In genomic region chr9:114956945-114957344, GRCm38 (mm10) we compare ENCODE assay signal across 8 mouse cellular contexts. TPM values are rescaled to one million over a fixed set of nuclear protein-coding genes. Genes with fewer than 3 reads are reported as not detected.
A peak's percentile ranks its signal among the peaks of the same experiment; 100 is the strongest.
DNase-seq lines count a peak whose midpoint lies in the region; TF ChIP-seq lines count a peak whose summit lies in the region.
"Had no signal": no experiment of that assay in that cellular context is flagged by ENCODE, and none has a peak within 500 bp of the region (broad histone marks: within the 10 kb centered on the region; RNA-seq: fewer than 3 reads in every experiment).

No protein-coding gene starts in this region.

- H3K27me3 ChIP-seq in MEL (ENCODE audit: control insufficient read depth in 1 of 2, insufficient read depth in 2 of 2, low read length in 2 of 2): no peaks in the 10 kb centered on the region
- H3K27me3 ChIP-seq: limb, embryonic 15.5 days had no signal

- TF ChIP-seq POLR2A in MEL (IDR thresholded peaks at IDR 0.05; ENCODE audit: control insufficient read depth in 1 of 2, insufficient read depth in 1 of 2, low read depth in 1 of 2, low read length in 2 of 2, poor library complexity in 1 of 2): no peak

- H3K9me3 ChIP-seq in MEL (replicated peaks; ENCODE audit: insufficient read depth, low read length): no peaks in the 10 kb centered on the region
- H3K9me3 ChIP-seq: limb, embryonic 15.5 days had no signal

- no peaks in the 10 kb centered on the region for H3K79me2 ChIP-seq in MEL (ENCODE audit: control insufficient read depth, insufficient read depth, low read length, poor library complexity)

- H3K4me1 ChIP-seq in MEL (ENCODE audit: control insufficient read depth in 1 of 2, insufficient read depth in 2 of 2, low read length in 2 of 2): no peaks in the 10 kb centered on the region
- H3K4me1 ChIP-seq: limb, embryonic 15.5 days had no signal

- no peak overlapping the region for H3K27ac ChIP-seq in left cerebral cortex, adult 2 months
- H3K27ac ChIP-seq in MEL (ENCODE audit: control insufficient read depth, low read depth, low read length): no peak overlapping the region
- H3K27ac ChIP-seq: limb, embryonic 15.5 days had no signal

- no peak for DNase-seq in left cerebral cortex, adult 2 months (ENCODE audit: extremely low spot score in 1 of 2, low spot score in 2 of 2)
- no peak for DNase-seq in left cerebral cortex, adult 11 months (ENCODE audit: low spot score)
- DNase-seq in MEL (ENCODE audit: low read depth, low spot score): peak; percentile 16
- peak; percentile 47 to 67 for DNase-seq in cerebellum, postnatal 14 days
- peak; percentile 62 for DNase-seq in induced T-regulatory cell, adult 2 months (ENCODE audit: low read depth)
- DNase-seq in mesoderm, embryonic 11.5 days (ENCODE audit: low read depth, low spot score): peak; percentile 70
- no peak for DNase-seq in layer of hippocampus, adult 9-10 months (ENCODE audit: low spot score)

- intact Hi-C loops in left cerebral cortex, adult 2 months (cut with DNase I): loop anchor here (1.0 to 2.0 kb wide), 2 partner anchors 44 to 160 kb away; no protein-coding TSS in a partner anchor

- TF ChIP-seq RAD21 in MEL (IDR thresholded peaks at IDR 0.05; ENCODE audit: low read depth, low read length): peak; percentile 44

- H3K9ac ChIP-seq in MEL (ENCODE audit: control insufficient read depth, low read depth, low read length, poor library complexity, severe bottlenecking): no peak overlapping the region
- H3K9ac ChIP-seq: limb, embryonic 15.5 days had no signal

- no peak overlapping the region for H3K4me3 ChIP-seq in left cerebral cortex, adult 2 months
- H3K4me3 ChIP-seq in MEL (ENCODE audit: control insufficient read depth in 1 of 2, insufficient read depth in 1 of 2, low read depth in 2 of 2, low read length in 2 of 2): no peak overlapping the region
- H3K4me3 ChIP-seq: limb, embryonic 15.5 days had no signal

- no peaks in the 10 kb centered on the region for H3K36me3 ChIP-seq in MEL (ENCODE audit: control insufficient read depth in 1 of 2, insufficient read depth in 2 of 2, low read length in 2 of 2)
- H3K36me3 ChIP-seq: limb, embryonic 15.5 days had no signal

- TF ChIP-seq EP300 in MEL (IDR thresholded peaks at IDR 0.05; ENCODE audit: low read depth in 1 of 2, low read length in 2 of 2): no peak

- TF ChIP-seq CTCF in left cerebral cortex, adult 2 months (IDR thresholded peaks at IDR 0.05): peak; percentile 81
- TF ChIP-seq CTCF in MEL (IDR thresholded peaks at IDR 0.05 in 2 of 3, conservative IDR thresholded peaks at IDR 0.05 in 1 of 3; ENCODE audit: control insufficient read depth in 1 of 3, insufficient read depth in 1 of 3, low read depth in 2 of 3, low read length in 3 of 3, poor library complexity in 1 of 3, severe bottlenecking in 1 of 3): peak; percentile 28 to 58 (median 56); a peak in 5 of 6 replicates

TF ChIP-seq in MEL, 35 proteins besides CTCF, POLR2A, EP300 and RAD21:
- TF ChIP-seq ZKSCAN1 (IDR thresholded peaks at IDR 0.05; ENCODE audit: low read depth, low read length) (no peak), MAFK (IDR thresholded peaks at IDR 0.05; ENCODE audit: borderline replicate concordance, low read depth, low read length) (no peak), ZC3H11A (IDR thresholded peaks at IDR 0.05; ENCODE audit: low read depth, low read length) (peak; percentile 21; the same call in 1 of the 2 replicates), MYB (IDR thresholded peaks at IDR 0.05; ENCODE audit: low read depth, low read length) (no peak), SMC3 (IDR thresholded peaks at IDR 0.05; ENCODE audit: low read depth, low read length) (peak; percentile 52)

RNA-seq across cellular contexts. Expression of gene Osbpl10, which starts 21.4 kb away (rescaled TPM):
- 10 to 100 TPM; 48.5 to 56.3 TPM for total RNA-seq in left cerebral cortex, adult 2 months (2021)
- not detected in 2 replicates for total RNA-seq in MEL (2012; rRNA removed)
- polyA plus RNA-seq in MEL (2012; ENCODE audit: insufficient read depth in 1 of 2, insufficient read length in 2 of 2, low read depth in 1 of 2, low replicate concordance in 2 of 2, missing spikeins in 1 of 2): not detected

RNA-seq across cellular contexts. Expression of gene Gpd1l, which starts 23.2 kb away (rescaled TPM):
- total RNA-seq in left cerebral cortex, adult 2 months (2021): 10 to 100 TPM; 82.0 to 88.7 TPM
- total RNA-seq in MEL (2012; rRNA removed): not detected in 2 replicates
- polyA plus RNA-seq in MEL (2012; ENCODE audit: insufficient read depth in 1 of 2, insufficient read length in 2 of 2, low read depth in 1 of 2, low replicate concordance in 2 of 2, missing spikeins in 1 of 2): not detected

RNA-seq across cellular contexts. Expression of gene Rps27rt, which starts 25.6 kb away (rescaled TPM):
- 10 to 100 TPM; 14.7 to 28.5 TPM for total RNA-seq in left cerebral cortex, adult 2 months (2021)
- total RNA-seq in MEL (2012; rRNA removed): 152 and 338 TPM in 2 replicates
- polyA plus RNA-seq in MEL (2012; ENCODE audit: insufficient read depth in 1 of 2, insufficient read length in 2 of 2, low read depth in 1 of 2, low replicate concordance in 2 of 2, missing spikeins in 1 of 2): 10 to 100 TPM in 1 of 2 experiments, not detected in 1; 61.8 TPM

Comparison
In these comparisons a context has a peak if more than half of its experiments do, and no peak if none do; other contexts are left out.
1. DNase-seq: peak in MEL (single experiment), cerebellum, postnatal 14 days (2 of 2), induced T-regulatory cell, adult 2 months (single experiment) and mesoderm, embryonic 11.5 days (single experiment); none in left cerebral cortex, adult 2 months (0 of 2), left cerebral cortex, adult 11 months (single experiment) and layer of hippocampus, adult 9-10 months (single experiment).
2. RNA of gene Osbpl10, which starts 21.4 kb away (total RNA-seq): 48.5 to 56.3 TPM in left cerebral cortex, adult 2 months; not detected in MEL; every median in the first group is over 10 times any median in the second.
3. RNA of gene Gpd1l, which starts 23.2 kb away (total RNA-seq): 82.0 to 88.7 TPM in left cerebral cortex, adult 2 months; not detected in MEL; every median in the first group is over 10 times any median in the second.